Mouse (Mus musculus) T-helper 17 cell (primary cell): ENCODE data around the gene Hexim1.

Experiments used
- in situ Hi-C, 2 experiments: fragments of 300-600 bp; cut with MboI, MseI; formaldehyde crosslinking; loops; 1 replicate in 1 of 2; 2 replicates in 1 of 2; pipeline ENCODE4 v1.15.1; 2025; ENCODE audit warnings: high pct_unique_total_duplicates in 2 of 2

The Hexim1 gene

DNA sequence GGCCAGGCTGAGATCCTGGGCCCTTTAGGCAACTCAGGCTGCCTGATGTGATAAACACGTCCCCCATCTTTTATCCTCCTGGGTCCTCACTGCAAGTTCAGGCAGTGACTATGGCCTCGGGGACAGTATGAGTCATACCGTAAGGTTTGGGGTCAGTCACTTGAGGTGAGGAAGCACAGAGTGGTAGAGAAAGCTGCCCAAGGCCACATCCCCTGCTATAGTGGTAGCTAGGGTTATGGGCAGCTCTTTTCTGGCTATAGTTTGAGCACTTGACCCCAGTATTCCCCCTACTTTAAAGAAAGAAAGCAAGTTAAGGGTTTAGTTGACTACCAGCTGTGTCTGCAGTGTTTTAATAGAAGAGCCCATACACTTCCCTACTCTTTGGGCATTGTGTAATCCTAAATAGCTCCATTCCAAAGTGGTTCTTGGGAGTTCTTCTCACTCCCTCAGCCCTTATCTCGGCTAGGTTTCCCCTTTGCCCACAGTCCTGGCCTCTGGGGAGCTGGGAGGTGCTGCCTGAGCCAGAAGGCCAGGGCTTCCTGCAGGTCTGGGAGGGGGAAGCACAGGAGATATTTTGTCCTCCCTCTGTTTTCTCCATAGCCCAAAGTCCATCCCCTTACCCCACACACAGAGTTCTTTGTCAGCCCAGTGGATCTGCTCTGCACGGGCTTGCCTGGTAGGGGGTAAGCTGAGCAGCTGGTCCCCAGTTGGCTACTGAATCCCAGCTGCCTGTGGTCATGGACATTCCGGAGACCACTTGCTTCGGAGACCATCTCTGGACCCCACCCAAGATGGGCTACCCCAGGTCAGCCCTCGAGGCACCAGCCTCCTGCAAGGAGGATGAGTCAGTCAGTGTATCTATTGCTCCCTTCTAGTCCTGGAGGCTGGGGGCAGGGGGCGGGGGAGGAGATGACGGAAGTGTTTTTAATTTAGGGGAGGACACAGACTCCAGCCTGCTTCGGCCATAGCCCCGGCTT is 28.6 kb downstream of the Hexim1 start:
- in situ Hi-C loops: no loop called here

- in situ Hi-C loops: no loop called here
Measured at GRCm38 (mm10) chr11:103146386-103146785, 30.4 kb downstream of the Hexim1 start.

- in situ Hi-C loops: no loop called here
Measured at GRCm38 (mm10) chr11:103147766-103148165, 31.7 kb downstream of the Hexim1 start.

DNA sequence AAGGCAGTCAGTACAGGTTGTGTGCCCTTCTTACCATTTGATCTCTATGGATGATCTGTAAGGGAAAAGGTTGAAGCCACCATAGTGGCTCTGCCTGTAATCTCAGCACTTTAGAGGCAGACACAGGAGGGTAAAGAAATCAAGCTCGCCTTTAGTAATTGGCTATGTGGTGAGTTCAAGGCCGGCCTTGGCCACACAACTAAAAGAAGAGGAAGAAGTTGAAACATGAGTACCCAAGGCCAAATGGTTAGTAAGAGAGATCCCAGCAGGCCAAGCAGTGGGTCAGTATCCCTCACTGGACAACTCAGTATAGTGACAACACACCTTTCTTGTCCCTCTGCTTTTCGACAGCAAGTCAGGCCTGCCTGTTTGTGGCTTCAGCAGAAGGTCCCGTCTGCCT is 33.7 kb downstream of the Hexim1 start:
- in situ Hi-C loops: no loop called here

GRCm38 (mm10) chr11:103158621-103159478 is 42.8 kb downstream of the Hexim1 start:
- in situ Hi-C loops: loop anchor here in 1 of 2 experiments (5.0 kb wide), 1 partner anchor 57 kb away; the partner anchor contains the start of genes Acbd4 and Plcd3

DNA sequence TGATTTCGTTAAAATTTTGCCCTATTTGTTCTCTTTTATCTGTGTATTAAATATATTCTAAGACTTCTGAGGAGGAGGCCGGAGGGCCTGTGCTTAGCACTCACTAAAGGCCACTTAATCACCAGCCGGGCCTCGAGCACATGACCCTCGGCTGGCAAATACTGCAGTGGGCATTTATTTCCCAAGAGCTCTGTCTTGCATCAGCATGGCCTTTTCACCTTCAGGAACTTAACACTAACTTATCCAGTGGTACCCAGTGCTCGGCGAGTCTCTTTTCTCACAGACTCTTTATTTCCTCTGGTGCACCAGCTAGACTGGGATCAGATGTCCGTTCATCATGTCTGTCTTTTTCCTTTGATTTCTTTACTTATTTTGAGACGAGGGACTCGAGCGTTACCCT is 44.7 kb downstream of the Hexim1 start:
- in situ Hi-C loops: no loop called here

GRCm38 (mm10) chr11:103161449-103161848 is 45.4 kb downstream of the Hexim1 start:
- in situ Hi-C loops: no loop called here

GRCm38 (mm10) chr11:103162132-103162531 is 46.1 kb downstream of the Hexim1 start:
- in situ Hi-C loops: no loop called here

- in situ Hi-C loops: no loop called here
Measured at GRCm38 (mm10) chr11:103164391-103164790, 48.4 kb downstream of the Hexim1 start.

DNA sequence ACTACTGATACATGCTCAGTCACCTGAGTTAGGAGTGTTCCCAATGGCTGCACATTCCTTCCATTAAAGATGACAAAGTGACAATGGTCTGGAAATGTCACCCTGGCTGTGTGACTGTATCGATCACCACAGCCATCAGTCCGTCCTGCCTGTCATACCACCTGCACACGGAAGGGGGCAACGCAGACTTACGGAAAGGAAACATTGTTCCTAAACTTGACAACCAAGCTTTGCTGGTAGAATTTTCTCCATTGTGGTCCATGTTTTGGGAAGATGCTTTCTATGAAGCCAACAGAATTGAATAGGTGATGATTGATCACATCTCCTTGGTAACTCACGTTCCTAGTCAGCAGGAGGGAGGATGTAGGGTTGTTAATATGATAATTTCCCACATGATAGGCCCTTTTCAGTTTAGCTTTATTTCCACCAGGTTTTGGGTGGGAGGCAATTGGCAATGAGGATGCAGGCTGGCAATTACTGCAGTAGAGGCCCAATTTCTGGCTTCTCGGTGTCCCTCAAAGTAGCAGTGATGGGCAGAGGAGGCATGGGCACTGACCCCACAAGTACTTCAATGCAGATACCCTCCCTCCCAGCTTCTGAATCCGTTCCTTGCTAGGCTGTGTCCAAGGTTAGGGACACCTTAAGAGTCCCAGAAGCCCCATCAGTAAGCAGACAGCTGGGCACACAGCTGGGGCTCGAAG is 52.8 kb downstream of the Hexim1 start:
- in situ Hi-C loops: no loop called here
